Mouse (Mus musculus) intestine, embryonic 14.5 days (tissue): ENCODE results near the gene Tctn1. TPM values are rescaled to one million over a fixed set of nuclear protein-coding genes. Genes with fewer than 3 reads are reported as not detected.
A peak's percentile ranks its signal among the peaks of the same experiment; 100 is the strongest.

Experiments
- ATAC-seq: fragments of 200-750 bp; cut with Nextera tagmentation; replicated peaks from 2 replicates; pipeline ENCODE4 v1.8.0; 2017; ENCODE audit warnings: low read depth, moderate number of reproducible peaks, moderate TSS enrichment, moderate library complexity; ENCODE audit not compliant: low FRiP score, low TSS enrichment
- DNase-seq: peaks from one replicate; pipeline ENCODE4 v3.0.0-alpha.2; 2018; ENCODE audit warnings: low spot score
- H3K27ac ChIP-seq: fragments of 300-500 bp; sonication (generic); 2 replicates; pipeline ENCODE4 v1.5.1; 2014; ENCODE audit warnings: low read depth, mild to moderate bottlenecking, control low read depth
- H3K27me3 ChIP-seq: fragments of 300-500 bp; sonication (generic); replicated peaks from 2 replicates; pipeline ENCODE4 v1.6.1; 2014; ENCODE audit warnings: low read length, control low read depth; ENCODE audit not compliant: control insufficient read depth, insufficient read depth
- H3K36me3 ChIP-seq: fragments of 300-500 bp; sonication (generic); 2 replicates; pipeline ENCODE4 v1.6.1; 2014; ENCODE audit warnings: low read length, control low read depth; ENCODE audit not compliant: control insufficient read depth, insufficient read depth
- H3K4me1 ChIP-seq: fragments of 300-500 bp; sonication (generic); replicated peaks from 2 replicates; pipeline ENCODE4 v1.6.1; 2014; ENCODE audit warnings: low read length, control low read depth, mixed read lengths; ENCODE audit not compliant: control insufficient read depth, insufficient read depth
- H3K4me2 ChIP-seq: fragments of 300-500 bp; sonication (generic); 2 replicates; pipeline ENCODE4 v1.6.1; 2014; ENCODE audit warnings: low read length
- H3K4me3 ChIP-seq: fragments of 300-500 bp; sonication (generic); 2 replicates; pipeline ENCODE4 v1.5.1; 2014; ENCODE audit warnings: low read depth, low read length, control low read depth, mixed read lengths
- H3K9ac ChIP-seq: fragments of 300-500 bp; sonication (generic); 2 replicates; pipeline ENCODE4 v1.6.1; 2014; ENCODE audit warnings: mild to moderate bottlenecking, low read length
- H3K9me3 ChIP-seq: fragments of 300-500 bp; sonication (generic); 2 replicates; pipeline ENCODE4 v1.6.1; 2016; ENCODE audit warnings: low read length, control low read depth; ENCODE audit not compliant: control insufficient read depth
- WGBS: fragments of 180-500 bp; shearing (Covaris S2); extraction: QIAGEN DNeasy Blood & Tissue Kit; methylation state at CpG from one replicate; pipeline ENCODE4 v1.1.7; 2014; 5-methylcytosine and 5-hydroxymethylcytosine counted together
- polyA plus RNA-seq: library from polyadenylated mRNA; unstranded; fragments of >200 nt; fragmentation: Nextera tagmentation; extraction: Ambion mirVana; gene quantifications from 2 replicates; pipeline ENCODE4 v1.2.1, GENCODE M21; 2014

The Tctn1 gene
- polyA plus RNA-seq, 1 experiment from 2014 or later = 4.2 TPM

DNA sequence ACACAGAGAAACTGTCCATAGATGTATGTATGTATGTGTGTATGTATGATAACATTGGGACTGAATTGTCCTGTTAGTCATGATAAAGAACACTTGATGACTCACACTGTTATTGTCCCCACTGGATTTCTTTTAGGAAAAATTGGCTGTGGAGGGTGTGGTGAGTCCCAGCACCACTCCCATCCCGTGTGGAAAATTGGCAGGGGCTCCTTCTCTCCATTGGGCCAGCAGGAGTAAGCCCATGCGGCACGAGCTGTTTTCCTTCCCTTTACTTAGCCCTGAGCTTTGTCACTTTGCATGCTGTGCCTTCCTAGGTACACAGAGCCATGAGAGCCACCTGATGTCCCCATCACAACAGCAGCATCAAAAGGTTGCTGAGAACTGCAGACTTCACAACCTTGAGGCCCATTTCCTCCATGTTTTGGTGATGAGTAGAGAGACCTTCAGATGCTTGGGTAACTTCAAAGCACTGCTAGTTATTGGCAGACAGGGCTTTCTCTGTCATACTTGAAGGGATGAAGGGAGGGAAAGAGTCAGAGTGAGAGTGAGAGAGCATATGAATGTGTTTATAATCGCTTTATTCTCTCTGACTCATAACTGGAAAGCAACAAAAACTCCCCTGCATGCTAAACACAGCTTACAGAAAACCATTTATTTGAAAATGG, 24.0 kb upstream of the Tctn1 start:
- no peak for DNase-seq
- H3K36me3 ChIP-seq = no peaks in the 10 kb centered on the region
- no peaks in the 10 kb centered on the region for H3K9me3 ChIP-seq
- 87% methylated on average over 4 of the region's 4 CpGs for WGBS
- no peaks in the 10 kb centered on the region for H3K27me3 ChIP-seq
- no peak overlapping the region for H3K27ac ChIP-seq
- H3K4me1 ChIP-seq = peaks cover 16% of the 10 kb centered on the region
- H3K4me3 ChIP-seq = no peak overlapping the region
- no peak overlapping the region for H3K4me2 ChIP-seq
- ATAC-seq = no peak
- H3K9ac ChIP-seq = no peak overlapping the region

GRCm38 (mm10) chr5:122287026-122287425, 22.8 kb upstream of the Tctn1 start:
- Histone ChIP-seq H3K4me3 (no peak overlapping the region), H3K4me2 (no peak overlapping the region)

GRCm38 (mm10) chr5:122286191-122286590, 21.9 kb upstream of the Tctn1 start:
- ATAC-seq (no peak), DNase-seq (no peak)
- H3K4me2 ChIP-seq = peak overlapping the region; percentile 98; the same call in 1 of the 2 replicates
- WGBS = 83% methylated on average over 10 of the region's 10 CpGs
- no peak overlapping the region for H3K27ac ChIP-seq
- H3K9me3 ChIP-seq = no peaks in the 10 kb centered on the region
- peaks cover 12% of the 10 kb centered on the region for H3K4me1 ChIP-seq
- no peaks in the 10 kb centered on the region for H3K36me3 ChIP-seq
- H3K27me3 ChIP-seq = no peaks in the 10 kb centered on the region
- no peak overlapping the region for H3K4me3 ChIP-seq
- H3K9ac ChIP-seq = no peak overlapping the region

More at GRCm38 (mm10) chr5:122287026-122287425, 22.8 kb upstream of the Tctn1 start:
- Histone ChIP-seq H3K4me1 (peaks cover 16% of the 10 kb centered on the region), H3K36me3 (no peaks in the 10 kb centered on the region), H3K27ac (no peak overlapping the region), H3K9me3 (no peaks in the 10 kb centered on the region), H3K9ac (no peak overlapping the region), H3K27me3 (no peaks in the 10 kb centered on the region)
- 80% methylated on average over 4 of the region's 4 CpGs for WGBS
- DNase-seq (no peak), ATAC-seq (no peak)

GRCm38 (mm10) chr5:122285767-122286150, 21.5 kb upstream of the Tctn1 start:
- peaks cover 15% of the 10 kb centered on the region for H3K4me1 ChIP-seq
- no peaks in the 10 kb centered on the region for H3K36me3 ChIP-seq
- H3K4me2 ChIP-seq = peak overlapping the region; percentile 98
- H3K27ac ChIP-seq = no peak overlapping the region
- H3K9ac ChIP-seq = no peak overlapping the region
- no peak for DNase-seq
- no peak for ATAC-seq
- WGBS = 53% methylated on average over 7 of the region's 7 CpGs
- H3K4me3 ChIP-seq = peak overlapping the region; percentile 91
- no peaks in the 10 kb centered on the region for H3K9me3 ChIP-seq
- H3K27me3 ChIP-seq = no peaks in the 10 kb centered on the region

DNA sequence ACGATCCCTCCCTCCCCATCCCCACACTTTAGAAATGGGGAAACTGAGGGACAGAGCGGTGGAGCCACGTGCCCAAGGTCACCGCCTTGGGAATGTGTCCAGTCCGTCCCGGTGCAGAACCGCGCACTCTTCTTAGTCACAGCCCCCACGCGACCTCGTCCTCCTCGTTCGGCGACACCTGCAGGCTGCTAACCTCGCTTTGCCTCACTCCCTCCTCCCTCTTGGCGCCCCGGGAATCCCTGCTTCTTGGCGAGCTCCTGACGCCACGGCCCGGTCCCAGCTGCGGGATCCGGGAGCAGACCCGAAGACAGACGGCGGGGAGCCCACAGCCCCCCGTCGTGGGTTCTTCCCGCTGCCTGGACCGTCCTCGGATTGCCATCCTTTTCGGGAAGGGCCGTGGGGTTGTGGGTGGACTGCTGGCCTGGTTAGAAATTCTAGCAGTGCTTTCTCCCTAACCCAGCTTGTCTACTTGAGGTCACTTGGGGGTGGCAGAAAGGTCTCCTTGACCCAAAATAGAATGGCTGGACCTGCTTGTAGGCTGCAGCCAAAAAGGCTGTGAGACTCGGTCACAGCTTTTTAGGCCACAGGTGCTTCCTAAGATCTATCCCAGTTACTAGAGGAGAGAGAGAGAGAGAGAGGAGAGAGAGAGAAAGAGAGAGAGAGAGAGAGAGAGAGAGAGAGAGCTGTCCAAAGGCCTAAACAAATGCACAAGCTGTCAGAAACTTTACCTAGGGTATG, 20.9 kb upstream of the Tctn1 start:
- peak overlapping the region; percentile 81 for H3K9ac ChIP-seq
- under 1% methylated on average over 34 of the region's 34 CpGs for WGBS
- no peaks in the 10 kb centered on the region for H3K9me3 ChIP-seq
- H3K27me3 ChIP-seq = no peaks in the 10 kb centered on the region
- ATAC-seq (peak; percentile 56), DNase-seq (no peak)
- peak overlapping the region; percentile 91 for H3K4me3 ChIP-seq
- H3K27ac ChIP-seq = 0 out of 2 replicates have a peak overlapping the region, but pooled peaks have one; percentile 47
- H3K4me1 ChIP-seq = peaks cover 20% of the 10 kb centered on the region
- no peaks in the 10 kb centered on the region for H3K36me3 ChIP-seq
- peak overlapping the region; percentile 98 for H3K4me2 ChIP-seq

DNA sequence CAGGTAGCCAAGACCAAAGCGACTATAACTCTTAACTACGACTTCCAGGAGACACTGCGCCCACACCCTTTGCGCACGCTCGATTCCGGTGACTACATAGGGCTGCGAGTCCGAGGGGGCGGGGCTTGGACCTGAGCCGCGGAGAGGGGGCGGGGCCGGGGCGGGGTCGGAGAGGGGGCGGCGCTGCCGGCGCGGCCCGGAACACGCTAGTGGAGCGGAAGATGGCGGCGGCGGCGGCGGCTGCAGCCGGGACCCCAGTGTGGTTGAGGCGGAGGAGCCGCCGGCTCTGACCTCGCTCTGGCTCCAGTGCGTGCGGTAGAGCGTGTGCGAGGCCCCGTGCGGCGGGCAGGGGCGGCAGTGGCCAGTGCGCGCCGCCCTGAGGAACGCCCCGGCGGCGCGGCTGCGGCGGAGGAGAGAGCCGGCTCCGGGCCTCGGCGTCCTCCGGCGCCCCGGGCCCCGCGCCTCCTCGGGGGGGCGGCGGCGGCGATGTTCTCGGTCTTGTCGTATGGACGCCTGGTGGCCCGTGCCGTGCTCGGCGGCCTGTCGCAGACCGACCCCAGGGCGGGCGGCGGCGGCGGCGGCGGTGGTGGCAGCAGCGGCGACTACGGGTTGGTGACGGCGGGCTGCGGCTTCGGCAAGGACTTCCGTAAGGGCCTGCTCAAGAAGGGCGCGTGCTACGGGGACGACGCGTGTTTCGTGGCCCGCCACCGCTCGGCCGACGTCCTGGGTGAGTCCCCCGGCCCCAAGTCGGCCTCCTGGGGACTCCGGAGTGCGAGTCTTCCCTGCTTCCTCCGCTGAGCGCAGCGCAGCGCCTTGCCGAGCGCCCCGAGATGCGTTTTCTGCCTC, 20.1 kb upstream of the Tctn1 start, which contains the start of gene Pptc7:
Gene Pptc7, plus strand, starts transcription at position 183 of the 846 bp plus-strand sequence.
- no peaks in the 10 kb centered on the region for H3K36me3 ChIP-seq
- ATAC-seq = peak; percentile 88
- peak within 1 kb of the TSS; percentile 98 for H3K4me2 ChIP-seq
- peak within 1 kb of the TSS; percentile 47; the same call in 1 of the 2 replicates for H3K27ac ChIP-seq
- peak within 1 kb of the TSS; percentile 81 for H3K9ac ChIP-seq
- peaks cover 20% of the 10 kb centered on the region for H3K4me1 ChIP-seq
- peak within 1 kb of the TSS; percentile 91 for H3K4me3 ChIP-seq
- no peaks in the 10 kb centered on the region for H3K27me3 ChIP-seq
- under 1% methylated on average over 73 of the region's 114 CpGs for WGBS
- no peaks in the 10 kb centered on the region for H3K9me3 ChIP-seq
- DNase-seq = peak; percentile 94

- no peaks in the 10 kb centered on the region for H3K27me3 ChIP-seq
- no peak overlapping the region for H3K27ac ChIP-seq
- DNase-seq (no peak), ATAC-seq (no peak)
- peak overlapping the region; percentile 91 for H3K4me3 ChIP-seq
- H3K36me3 ChIP-seq = no peaks in the 10 kb centered on the region
- WGBS = 23% methylated on average over 2 of the region's 2 CpGs
- no peaks in the 10 kb centered on the region for H3K9me3 ChIP-seq
- H3K4me1 ChIP-seq = peaks cover 20% of the 10 kb centered on the region
- no peak overlapping the region for H3K9ac ChIP-seq
- H3K4me2 ChIP-seq = peak overlapping the region; percentile 98
Observed at GRCm38 (mm10) chr5:122283828-122284182, 19.5 kb upstream of the Tctn1 start.

GRCm38 (mm10) chr5:122280827-122281462, 16.7 kb upstream of the Tctn1 start:
- ATAC-seq (no peak), DNase-seq (no peak)
- no peak overlapping the region for H3K27ac ChIP-seq
- no peaks in the 10 kb centered on the region for H3K36me3 ChIP-seq
- H3K4me2 ChIP-seq = peak overlapping the region; percentile 30
- no peak overlapping the region for H3K9ac ChIP-seq
- H3K9me3 ChIP-seq = no peaks in the 10 kb centered on the region
- WGBS = 29% methylated on average over 19 of the region's 19 CpGs
- no peaks in the 10 kb centered on the region for H3K27me3 ChIP-seq
- H3K4me3 ChIP-seq = no peak overlapping the region
- H3K4me1 ChIP-seq = peaks cover 16% of the 10 kb centered on the region
